Mouse (Mus musculus) embryonic facial prominence, embryonic 15.5 days (tissue): ENCODE measurements around the gene Pkd2l1. TPM values are rescaled to one million over a fixed set of nuclear protein-coding genes. Genes with fewer than 3 reads are reported as not detected.

Experiments
- ATAC-seq: fragments of 200-750 bp; cut with Nextera tagmentation; 2 replicates; pipeline ENCODE4 v1.8.0; 2017; ENCODE audit warnings: low read depth, moderate TSS enrichment; ENCODE audit not compliant: insufficient number of reproducible peaks, low FRiP score, low TSS enrichment
- H3K27ac ChIP-seq: fragments of 300-500 bp; sonication (generic); replicated peaks from 2 replicates; pipeline ENCODE4 v1.5.1; 2015; ENCODE audit warnings: mild to moderate bottlenecking, inconsistent platforms
- H3K27me3 ChIP-seq: fragments of 300-500 bp; sonication (generic); 2 replicates; pipeline ENCODE4 v1.6.1; 2015; ENCODE audit warnings: inconsistent platforms
- H3K36me3 ChIP-seq: fragments of 300-500 bp; sonication (generic); 2 replicates; pipeline ENCODE4 v1.6.1; 2015; ENCODE audit warnings: mild to moderate bottlenecking, inconsistent platforms
- H3K4me1 ChIP-seq: fragments of 300-500 bp; sonication (generic); 2 replicates; pipeline ENCODE4 v1.6.1; 2015; ENCODE audit warnings: inconsistent platforms
- H3K4me2 ChIP-seq: fragments of 300-500 bp; sonication (generic); replicated peaks from 2 replicates; pipeline ENCODE4 v1.6.1; 2015; ENCODE audit warnings: mild to moderate bottlenecking, inconsistent platforms
- H3K4me3 ChIP-seq: fragments of 300-500 bp; sonication (generic); replicated peaks from 2 replicates; pipeline ENCODE4 v1.5.1; 2015; ENCODE audit warnings: mild to moderate bottlenecking, inconsistent platforms
- H3K9ac ChIP-seq: fragments of 300-500 bp; sonication (generic); 2 replicates; pipeline ENCODE4 v1.6.1; 2015; ENCODE audit warnings: inconsistent platforms
- H3K9me3 ChIP-seq: fragments of 300-500 bp; sonication (generic); replicated peaks from 2 replicates; pipeline ENCODE4 v1.6.1; 2016; ENCODE audit warnings: inconsistent platforms
- WGBS: fragments of 180-500 bp; shearing (Covaris S2); methylation state at CpG from one replicate; pipeline ENCODE4 v1.1.7; 2015; 5-methylcytosine and 5-hydroxymethylcytosine counted together
- polyA plus RNA-seq: library from polyadenylated mRNA; unstranded; fragments of >200 nt; fragmentation: Nextera tagmentation; extraction: Ambion mirVana; gene quantifications from 2 replicates; pipeline ENCODE4 v1.2.1, GENCODE M21; 2015

Pkd2l1 gene
- polyA plus RNA-seq, 1 experiment from 2014 or later = not detected

DNA sequence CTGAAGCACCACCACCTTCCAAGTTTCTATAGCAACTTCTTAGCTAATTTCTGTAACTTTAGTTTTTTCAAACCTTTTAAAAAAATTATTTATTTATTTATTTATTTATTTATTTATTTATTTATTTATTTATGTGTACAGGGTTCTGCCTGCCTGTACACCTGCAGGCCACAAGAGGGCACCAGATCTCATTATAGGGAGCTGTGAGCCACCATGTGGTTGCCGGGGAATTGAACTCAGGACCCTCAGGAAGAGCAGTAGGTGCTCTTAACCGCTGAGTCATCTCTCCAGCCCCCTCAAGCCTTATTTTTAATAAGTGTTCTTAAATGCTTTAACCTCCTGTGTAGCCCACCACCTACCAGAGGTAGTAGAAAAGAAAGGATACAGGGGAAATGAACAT lies 6.7 kb upstream of the Pkd2l1 start:
- Histone ChIP-seq H3K36me3 (no peaks in the 10 kb centered on the region), H3K27me3 (no peaks in the 10 kb centered on the region), H3K27ac (no peak overlapping the region), H3K4me3 (no peak overlapping the region), H3K9ac (no peak overlapping the region), H3K9me3 (no peaks in the 10 kb centered on the region), H3K4me1 (no peaks in the 10 kb centered on the region), H3K4me2 (no peak overlapping the region)
- ATAC-seq = no peak
- WGBS = 74% methylated on average over 2 of the region's 2 CpGs

DNA sequence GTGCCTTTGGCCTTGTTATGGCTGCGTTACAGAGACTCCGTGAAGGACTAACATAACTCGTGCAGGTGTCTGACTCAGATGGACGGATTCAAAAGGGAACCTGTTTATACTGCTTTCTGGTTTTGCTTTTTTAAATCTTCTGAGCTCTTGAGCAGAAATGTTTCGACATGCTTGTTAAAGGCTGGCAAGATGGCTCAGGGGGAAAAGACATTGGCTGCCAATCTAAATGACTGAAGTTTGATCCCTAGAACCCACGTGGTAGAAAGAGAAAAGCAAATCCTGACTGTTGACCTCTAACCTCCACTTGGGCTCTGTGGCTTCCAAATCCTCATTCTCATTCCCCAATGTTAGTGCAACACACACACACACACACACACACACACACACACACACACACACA lies 6.3 kb upstream of the Pkd2l1 start:
- no peaks in the 10 kb centered on the region for H3K27me3 ChIP-seq
- no peaks in the 10 kb centered on the region for H3K36me3 ChIP-seq
- H3K9me3 ChIP-seq = no peaks in the 10 kb centered on the region
- no peaks in the 10 kb centered on the region for H3K4me1 ChIP-seq
- 63% methylated on average over 6 of the region's 6 CpGs for WGBS
- no peak overlapping the region for H3K27ac ChIP-seq
- ATAC-seq = no peak
- H3K9ac ChIP-seq = no peak overlapping the region
- H3K4me3 ChIP-seq = no peak overlapping the region
- no peak overlapping the region for H3K4me2 ChIP-seq

DNA sequence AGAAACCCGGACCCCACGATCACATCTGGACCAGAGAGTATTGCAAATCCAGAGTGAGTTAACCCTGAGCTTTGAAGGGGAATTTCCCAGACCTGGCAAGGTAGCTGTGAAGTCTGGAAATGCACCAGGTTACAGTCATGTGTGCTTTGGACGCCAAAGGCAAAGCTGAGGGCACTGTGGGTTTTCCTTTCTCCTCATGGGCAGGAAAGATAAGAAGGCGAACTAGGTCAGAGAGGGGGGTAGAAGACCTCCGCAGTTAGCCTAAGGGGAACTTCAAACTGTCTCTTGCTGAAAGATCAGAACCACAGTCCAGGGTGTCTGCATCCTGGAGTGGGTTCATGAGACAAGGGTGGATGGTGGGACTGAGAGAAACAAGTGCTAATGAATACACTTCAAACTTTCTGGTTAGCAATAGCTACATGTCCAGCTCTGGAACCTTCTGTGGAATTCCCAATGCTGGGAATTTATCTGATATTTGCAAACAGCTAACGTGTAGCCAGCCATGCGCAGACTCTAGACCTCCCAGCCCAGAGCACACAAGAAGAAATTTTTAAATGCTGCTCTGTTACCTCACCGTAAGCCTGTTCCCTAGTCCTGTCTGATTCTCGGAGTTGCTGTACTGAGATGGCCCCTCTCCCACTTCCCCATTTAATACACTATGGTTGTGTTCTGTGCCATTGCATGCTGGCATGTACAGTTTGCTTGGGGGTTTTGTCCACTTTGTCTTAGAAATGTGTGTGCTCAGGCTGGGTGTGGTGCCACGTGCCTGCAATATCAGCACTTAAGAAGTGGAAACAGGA lies 5.0 kb upstream of the Pkd2l1 start:
- Histone ChIP-seq H3K36me3 (no peaks in the 10 kb centered on the region), H3K4me2 (no peak overlapping the region), H3K9me3 (no peaks in the 10 kb centered on the region), H3K27me3 (no peaks in the 10 kb centered on the region), H3K9ac (no peak overlapping the region), H3K4me1 (no peaks in the 10 kb centered on the region), H3K4me3 (no peak overlapping the region), H3K27ac (no peak overlapping the region)
- WGBS = 85% methylated on average over 10 of the region's 10 CpGs
- no peak for ATAC-seq

- H3K4me2 ChIP-seq = no peak overlapping the region
- no peak overlapping the region for H3K4me3 ChIP-seq
- 11% methylated on average over 7 of the region's 7 CpGs for WGBS
- H3K27ac ChIP-seq = no peak overlapping the region
- H3K4me1 ChIP-seq = no peaks in the 10 kb centered on the region
- ATAC-seq = no peak
- no peaks in the 10 kb centered on the region for H3K27me3 ChIP-seq
- no peaks in the 10 kb centered on the region for H3K9me3 ChIP-seq
- no peaks in the 10 kb centered on the region for H3K36me3 ChIP-seq
- H3K9ac ChIP-seq = no peak overlapping the region
Measured at GRCm38 (mm10) chr19:44195138-44195537, 2.9 kb upstream of the Pkd2l1 start.

DNA sequence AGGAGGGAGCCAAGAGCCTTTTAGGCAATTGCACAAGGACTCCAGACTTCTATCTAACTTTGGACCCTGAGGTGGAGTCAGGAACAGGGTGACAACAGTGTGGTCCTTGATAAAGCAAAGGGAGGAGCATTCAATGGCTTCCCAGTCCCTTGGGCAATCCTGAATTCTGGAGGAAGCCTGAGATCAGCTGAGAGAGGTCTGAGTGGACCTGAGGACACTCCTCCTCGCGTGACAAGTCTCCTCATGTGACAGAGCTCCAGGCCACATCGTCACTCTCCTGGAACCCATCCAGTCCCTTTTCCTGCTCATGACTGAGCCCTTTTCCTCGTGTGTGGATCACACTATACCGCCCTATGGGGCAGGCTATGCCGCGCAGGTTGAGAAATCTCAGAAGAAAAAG lies 1.7 kb upstream of the Pkd2l1 start:
- no peaks in the 10 kb centered on the region for H3K36me3 ChIP-seq
- no peak overlapping the region for H3K9ac ChIP-seq
- H3K27me3 ChIP-seq = no peaks in the 10 kb centered on the region
- no peak overlapping the region for H3K4me3 ChIP-seq
- no peak overlapping the region for H3K27ac ChIP-seq
- no peaks in the 10 kb centered on the region for H3K4me1 ChIP-seq
- no peaks in the 10 kb centered on the region for H3K9me3 ChIP-seq
- no peak overlapping the region for H3K4me2 ChIP-seq
- ATAC-seq = no peak
- WGBS = 74% methylated on average over 7 of the region's 7 CpGs

GRCm38 (mm10) chr19:44189056-44189455 lies 3.2 kb downstream of the Pkd2l1 start:
- Histone ChIP-seq H3K27ac (no peak overlapping the region), H3K9ac (no peak overlapping the region), H3K4me3 (no peak overlapping the region), H3K9me3 (no peaks in the 10 kb centered on the region), H3K4me2 (no peak overlapping the region), H3K27me3 (no peaks in the 10 kb centered on the region), H3K36me3 (no peaks in the 10 kb centered on the region), H3K4me1 (no peaks in the 10 kb centered on the region)
- no peak for ATAC-seq
- WGBS = 66% methylated on average over 4 of the region's 4 CpGs

- H3K27me3 ChIP-seq = no peaks in the 10 kb centered on the region
- no peaks in the 10 kb centered on the region for H3K36me3 ChIP-seq
- ATAC-seq = no peak
- H3K9me3 ChIP-seq = no peaks in the 10 kb centered on the region
- H3K4me3 ChIP-seq = no peak overlapping the region
- H3K27ac ChIP-seq = no peak overlapping the region
- no peak overlapping the region for H3K9ac ChIP-seq
- H3K4me1 ChIP-seq = no peaks in the 10 kb centered on the region
- 78% methylated on average over 3 of the region's 3 CpGs for WGBS
- H3K4me2 ChIP-seq = no peak overlapping the region
Measured at GRCm38 (mm10) chr19:44183968-44184367, 8.3 kb downstream of the Pkd2l1 start.

DNA sequence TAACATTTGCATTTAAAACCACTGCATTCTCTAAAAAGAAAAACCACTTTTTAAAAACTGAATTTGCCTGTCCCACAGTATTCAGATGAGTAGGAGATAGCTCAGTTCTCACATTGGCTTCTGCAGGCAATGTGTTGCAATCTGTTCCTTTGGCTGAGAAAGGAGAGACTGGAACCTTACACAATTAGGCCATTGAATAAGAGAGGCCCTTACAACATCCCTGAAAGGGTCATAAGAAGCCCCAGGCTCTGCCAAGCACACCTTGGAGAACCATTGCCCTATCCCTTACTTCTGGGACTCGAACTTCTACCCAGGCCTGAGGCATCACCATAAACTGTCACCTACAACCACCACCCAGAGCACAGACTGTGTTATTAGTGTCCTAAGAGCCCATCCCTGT lies 11.7 kb downstream of the Pkd2l1 start:
- H3K36me3 ChIP-seq = no peaks in the 10 kb centered on the region
- H3K4me1 ChIP-seq = no peaks in the 10 kb centered on the region
- ATAC-seq = no peak
- H3K27ac ChIP-seq = no peak overlapping the region
- no peaks in the 10 kb centered on the region for H3K27me3 ChIP-seq
- H3K9ac ChIP-seq = no peak overlapping the region
- no peak overlapping the region for H3K4me3 ChIP-seq
- no peaks in the 10 kb centered on the region for H3K9me3 ChIP-seq
- 65% methylated on average over 1 of the region's 1 CpGs for WGBS
- H3K4me2 ChIP-seq = no peak overlapping the region

DNA sequence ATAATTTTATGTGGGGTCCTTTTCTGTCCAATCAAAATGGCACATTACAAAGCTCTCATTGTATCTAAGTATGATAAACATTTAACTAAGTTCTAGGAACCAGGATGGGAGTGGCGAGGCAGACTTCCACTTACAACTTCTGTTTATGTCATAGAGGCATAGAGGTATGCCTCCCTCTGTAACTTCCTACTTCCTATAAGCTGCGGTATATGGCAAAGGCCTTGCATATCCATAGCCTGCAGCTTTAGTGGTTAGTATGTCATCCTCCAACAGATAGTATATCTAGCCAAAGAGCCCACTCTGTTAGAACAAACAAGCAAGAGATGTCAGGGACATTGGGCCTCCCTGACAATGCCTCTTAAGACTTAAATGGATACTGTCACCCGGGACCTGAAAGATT lies 15.5 kb downstream of the Pkd2l1 start:
- H3K9me3 ChIP-seq = no peaks in the 10 kb centered on the region
- 81% methylated on average over 3 of the region's 3 CpGs for WGBS
- no peaks in the 10 kb centered on the region for H3K36me3 ChIP-seq
- no peak overlapping the region for H3K4me3 ChIP-seq
- H3K27me3 ChIP-seq = no peaks in the 10 kb centered on the region
- ATAC-seq = no peak
- H3K27ac ChIP-seq = no peak overlapping the region
- H3K4me1 ChIP-seq = no peaks in the 10 kb centered on the region
- H3K9ac ChIP-seq = no peak overlapping the region
- H3K4me2 ChIP-seq = no peak overlapping the region

DNA sequence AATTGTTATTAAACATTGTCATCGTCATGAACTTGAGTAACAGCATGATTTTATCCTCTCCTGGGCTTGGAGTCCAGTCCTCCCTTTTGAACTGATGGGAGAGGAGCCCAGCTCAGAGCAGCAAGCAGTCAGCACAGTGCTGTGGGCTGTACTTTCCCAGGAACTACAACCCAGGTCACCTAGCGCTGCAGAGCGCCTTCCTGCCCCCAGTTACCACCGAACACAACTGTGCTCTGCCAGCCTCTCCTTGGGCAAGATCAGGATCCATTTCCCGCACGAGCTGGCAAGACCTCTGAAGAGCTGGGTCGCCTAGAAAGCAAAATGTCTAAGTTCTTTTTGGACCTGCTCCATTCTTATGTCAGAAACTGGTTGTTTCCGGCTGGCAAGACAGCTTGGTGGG lies 17.4 kb downstream of the Pkd2l1 start:
- WGBS = 66% methylated on average over 8 of the region's 8 CpGs
- Histone ChIP-seq H3K36me3 (no peaks in the 10 kb centered on the region), H3K4me2 (no peak overlapping the region), H3K4me1 (no peaks in the 10 kb centered on the region), H3K9me3 (no peaks in the 10 kb centered on the region), H3K27me3 (no peaks in the 10 kb centered on the region), H3K27ac (no peak overlapping the region), H3K4me3 (no peak overlapping the region), H3K9ac (no peak overlapping the region)
- ATAC-seq = no peak

DNA sequence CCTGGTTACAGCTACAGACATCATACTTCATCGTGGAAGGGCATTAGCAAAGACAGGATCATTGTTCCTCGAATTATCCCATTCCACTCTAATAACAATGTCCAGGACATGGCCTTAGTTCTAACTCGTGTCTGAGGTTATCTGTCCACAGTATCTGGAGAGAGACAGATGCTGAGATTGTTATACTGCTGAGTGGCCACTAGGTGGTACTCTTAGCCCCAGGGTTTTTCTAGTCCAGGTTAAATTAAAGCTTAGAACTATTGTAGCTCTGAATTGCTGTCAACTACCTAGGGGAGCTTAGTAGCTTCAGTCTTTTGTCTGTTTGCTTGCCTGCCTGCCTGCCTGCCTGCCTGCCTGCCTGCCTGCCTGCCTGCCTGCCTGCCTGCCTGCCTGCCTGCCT lies 30.7 kb downstream of the Pkd2l1 start:
- Histone ChIP-seq H3K27me3 (peaks cover 5% of the 10 kb centered on the region; the same call in 1 of the 2 replicates), H3K4me2 (no peak overlapping the region), H3K4me3 (no peak overlapping the region), H3K9me3 (no peaks in the 10 kb centered on the region), H3K9ac (no peak overlapping the region), H3K4me1 (no peaks in the 10 kb centered on the region), H3K27ac (no peak overlapping the region), H3K36me3 (no peaks in the 10 kb centered on the region)
- WGBS = 9% methylated on average over 3 of the region's 3 CpGs
- no peak for ATAC-seq

DNA sequence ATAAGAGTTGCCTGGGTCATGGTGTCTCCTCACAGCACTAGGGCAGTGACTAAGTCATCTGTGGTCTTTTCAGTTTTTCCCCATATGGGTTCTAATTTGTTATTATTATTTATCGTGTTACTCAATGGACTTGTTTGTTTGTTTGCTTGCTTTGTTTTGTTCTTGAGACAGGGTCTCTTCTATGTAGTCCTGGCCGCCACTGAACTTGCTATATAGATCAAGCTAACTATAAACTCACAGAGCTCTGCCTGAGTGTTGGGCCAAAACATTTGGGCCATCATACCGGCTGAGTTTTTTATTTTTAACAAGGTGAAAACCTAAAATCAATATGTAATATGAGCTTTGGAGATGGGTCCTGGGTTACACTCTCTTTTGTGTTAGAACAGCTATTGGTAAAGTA lies 32.9 kb downstream of the Pkd2l1 start:
- Histone ChIP-seq H3K9ac (no peak overlapping the region), H3K9me3 (no peaks in the 10 kb centered on the region), H3K27me3 (peaks cover 12% of the 10 kb centered on the region), H3K27ac (no peak overlapping the region), H3K36me3 (no peaks in the 10 kb centered on the region), H3K4me1 (no peaks in the 10 kb centered on the region), H3K4me2 (no peak overlapping the region), H3K4me3 (no peak overlapping the region)
- no peak for ATAC-seq
- WGBS = 78% methylated on average over 3 of the region's 3 CpGs
